47 mouse cellular contexts compared by ENCODE assay signal in the genomic region with DNA sequence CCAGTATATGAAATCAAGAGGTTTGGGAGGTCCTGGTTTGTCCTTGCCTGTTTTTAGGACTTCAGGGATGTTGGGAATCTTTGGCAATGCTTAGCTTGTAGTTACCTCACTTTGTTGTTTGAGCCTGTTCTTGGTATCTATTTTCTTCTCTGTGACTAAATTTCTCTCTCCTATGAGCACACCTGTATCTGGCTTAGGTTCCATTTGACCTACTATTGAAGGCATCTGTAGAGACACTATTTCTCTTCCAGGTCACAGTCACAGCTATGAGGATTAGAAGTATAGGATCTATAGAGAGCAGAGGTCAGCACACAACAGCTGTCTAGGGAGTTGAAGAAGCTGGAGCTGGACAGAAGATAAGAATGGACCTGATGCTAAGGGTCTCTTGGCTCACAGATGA. TPM values are rescaled to one million over a fixed set of nuclear protein-coding genes. Genes with fewer than 3 reads are reported as not detected.
"Had no signal": no experiment of that assay in that cellular context is flagged by ENCODE, and none has a peak within 500 bp of the region (broad histone marks: within the 10 kb centered on the region; RNA-seq: fewer than 3 reads in every experiment).

Gene A1bg, minus strand, starts transcription at position 101 of the 400 bp plus-strand sequence.

- H3K4me2 ChIP-seq: limb, embryonic 12.5 days; limb, embryonic 13.5 days; limb, embryonic 15.5 days; liver, embryonic 11.5 days; liver, embryonic 12.5 days; liver, embryonic 13.5 days; liver, embryonic 15.5 days; lung, embryonic 14.5 days; lung, embryonic 15.5 days; midbrain, embryonic 11.5 days; midbrain, embryonic 12.5 days; midbrain, embryonic 13.5 days; midbrain, embryonic 15.5 days; neural tube, embryonic 12.5 days had no signal

- H3K9ac ChIP-seq: limb, embryonic 12.5 days; limb, embryonic 13.5 days; limb, embryonic 15.5 days; liver, embryonic 12.5 days; liver, embryonic 13.5 days; liver, embryonic 14.5 days; liver, embryonic 15.5 days; lung, embryonic 14.5 days; lung, embryonic 15.5 days; midbrain, embryonic 12.5 days; midbrain, embryonic 13.5 days; midbrain, embryonic 15.5 days; neural tube, embryonic 12.5 days had no signal

- H3K36me3 ChIP-seq: limb, embryonic 10.5 days; limb, embryonic 12.5 days; limb, embryonic 13.5 days; limb, embryonic 15.5 days; liver, embryonic 12.5 days; liver, embryonic 13.5 days; liver, embryonic 15.5 days; lung, embryonic 15.5 days; midbrain, embryonic 10.5 days; midbrain, embryonic 12.5 days; midbrain, embryonic 13.5 days; midbrain, embryonic 15.5 days; neural tube, embryonic 12.5 days had no signal

- DNase-seq: left cerebral cortex, postnatal 4 days; liver; liver, embryonic 13.5 days; lung, adult 18-20 months; lung, adult 2 months; lung, embryonic 14.5 days; lung, postnatal 10 days; lung, postnatal 14 days; lung, postnatal 36 days; lung, postnatal 4 days; midbrain, embryonic 14.5 days had no signal

- H3K27me3 ChIP-seq: limb, embryonic 12.5 days; limb, embryonic 13.5 days; limb, embryonic 15.5 days; liver, embryonic 12.5 days; liver, embryonic 13.5 days; liver, embryonic 15.5 days; lung, embryonic 15.5 days; midbrain, embryonic 12.5 days; midbrain, embryonic 13.5 days; midbrain, embryonic 15.5 days had no signal

- ATAC-seq: liver, embryonic 12.5 days; lung, postnatal 0 days; midbrain, embryonic 13.5 days; midbrain, embryonic 15.5 days; midbrain, embryonic 16.5 days had no signal

- H3K4me3 ChIP-seq: left cerebral cortex, adult 2 months; limb, embryonic 10.5 days; limb, embryonic 12.5 days; limb, embryonic 13.5 days; limb, embryonic 15.5 days; liver, embryonic 12.5 days; liver, embryonic 13.5 days; liver, embryonic 15.5 days; lung, embryonic 15.5 days; megakaryocyte, embryonic 14.5 days; midbrain, embryonic 10.5 days; midbrain, embryonic 12.5 days; midbrain, embryonic 13.5 days; midbrain, embryonic 15.5 days; myocyte; neural tube, embryonic 12.5 days had no signal

- H3K4me1 ChIP-seq: limb, embryonic 10.5 days; limb, embryonic 12.5 days; limb, embryonic 13.5 days; limb, embryonic 15.5 days; liver, embryonic 12.5 days; liver, embryonic 13.5 days; liver, embryonic 15.5 days; lung, embryonic 15.5 days; megakaryocyte, embryonic 14.5 days; midbrain, embryonic 10.5 days; midbrain, embryonic 12.5 days; midbrain, embryonic 13.5 days; midbrain, embryonic 15.5 days; neural tube, embryonic 12.5 days had no signal

- H3K27ac ChIP-seq: left cerebral cortex, adult 2 months; limb, embryonic 10.5 days; limb, embryonic 12.5 days; limb, embryonic 13.5 days; limb, embryonic 15.5 days; liver, embryonic 12.5 days; liver, embryonic 13.5 days; liver, embryonic 14.5 days; liver, embryonic 15.5 days; lung, embryonic 15.5 days; macrophage; midbrain, embryonic 10.5 days; midbrain, embryonic 12.5 days; midbrain, embryonic 13.5 days; midbrain, embryonic 15.5 days; neural tube, embryonic 12.5 days had no signal

- H3K9me3 ChIP-seq: limb, embryonic 10.5 days; limb, embryonic 12.5 days; limb, embryonic 13.5 days; limb, embryonic 15.5 days; liver, embryonic 12.5 days; liver, embryonic 13.5 days; liver, embryonic 15.5 days; lung, embryonic 15.5 days; megakaryocyte, embryonic 14.5 days; midbrain, embryonic 10.5 days; midbrain, embryonic 12.5 days; midbrain, embryonic 13.5 days; midbrain, embryonic 15.5 days; neural tube, embryonic 12.5 days had no signal

RNA-seq across cellular contexts. Expression of gene A1bg, which starts in this region (rescaled TPM):
- total RNA-seq: left cerebral cortex, adult 2 months; left cerebral cortex, adult 8-10 months; left cerebral cortex, postnatal 10 days; left cerebral cortex, postnatal 14 days; left cerebral cortex, postnatal 25 days; left cerebral cortex, postnatal 36 days; left cerebral cortex, postnatal 4 days; megakaryocyte progenitor cell, adult 5-6 weeks; megakaryocyte, adult 5-6 weeks; megakaryocyte-erythroid progenitor cell, adult 5-6 weeks; midbrain, postnatal 0 days; monocyte, adult 5-6 weeks had no signal
- polyA plus RNA-seq: limb, embryonic 10.5 days; limb, embryonic 11.5 days; limb, embryonic 12.5 days; limb, embryonic 13.5 days; limb, embryonic 14.5 days; limb, embryonic 15.5 days; liver, embryonic 11.5 days; liver, embryonic 12.5 days; liver, embryonic 13.5 days; liver, embryonic 14.5 days; liver, embryonic 15.5 days; liver, embryonic 16.5 days; lung, adult 2 months; lung, embryonic 14.5 days; lung, embryonic 15.5 days; lung, embryonic 16.5 days; lung, postnatal 0 days; macrophage; midbrain, embryonic 10.5 days; midbrain, embryonic 11.5 days; midbrain, embryonic 12.5 days; midbrain, embryonic 13.5 days; midbrain, embryonic 14.5 days; midbrain, embryonic 15.5 days; midbrain, embryonic 16.5 days; midbrain, postnatal 0 days; myocyte; neural tube, embryonic 11.5 days; neural tube, embryonic 12.5 days had no signal
